Mouse (Mus musculus) embryo, embryonic 10.5 days (tissue): ENCODE measurements around the gene Gria1.

Experiments
- DNase-seq: peaks from one replicate; pipeline ENCODE4 v3.0.0-alpha.2; 2015; ENCODE audit warnings: low spot score

Gria1 gene

GRCm38 (mm10) chr11:57011024-57011690, at the start of gene Gria1:
TSS of gene Gria1 (plus strand) at chr11:57011387.
- DNase-seq: no peak

DNA sequence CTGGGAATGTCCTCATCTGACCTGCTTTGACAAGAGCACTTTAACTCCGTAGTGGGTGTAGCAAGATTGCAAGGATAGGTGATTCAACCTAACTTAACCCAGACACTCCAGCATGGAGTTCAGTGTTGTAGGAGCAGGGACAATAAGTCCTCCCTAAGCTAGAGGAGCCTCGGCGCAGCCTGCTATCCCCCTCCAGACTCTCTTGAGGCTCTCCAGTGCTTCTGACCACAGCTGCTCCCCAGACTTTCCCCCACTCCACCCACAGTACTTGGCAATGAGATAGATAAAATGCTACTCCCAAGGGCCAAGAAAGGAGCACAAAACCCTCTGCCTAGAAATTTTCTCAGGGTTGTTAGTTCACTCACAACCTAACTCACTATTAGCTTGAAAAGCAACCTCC, 49.4 kb upstream of the Gria1 start:
- DNase-seq: no peak

DNA sequence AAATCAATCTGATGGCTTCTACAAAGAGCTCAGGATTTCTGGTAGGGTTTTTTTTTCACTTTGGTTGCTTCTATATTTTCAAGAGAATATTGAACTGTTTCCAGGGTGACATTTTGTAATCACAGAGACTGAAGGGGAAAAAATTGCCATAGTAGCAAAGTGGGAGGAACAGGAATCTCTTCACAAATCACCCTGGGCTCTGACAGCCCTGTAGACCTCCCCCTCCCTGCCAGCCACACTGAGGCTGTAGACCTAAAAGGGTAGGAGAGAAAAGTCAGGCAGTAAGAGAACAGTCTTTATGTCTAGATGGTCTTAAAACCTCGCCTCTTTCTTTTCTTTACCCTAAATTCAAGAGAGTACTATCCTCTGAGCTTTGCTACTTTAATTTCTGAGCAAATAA, 38.4 kb upstream of the Gria1 start:
- peak; percentile 9 for DNase-seq

- no peak for DNase-seq
Observed at GRCm38 (mm10) chr11:56984321-56985000, 26.7 kb upstream of the Gria1 start.

- no peak for DNase-seq
Observed at GRCm38 (mm10) chr11:56985457-56985856, 25.7 kb upstream of the Gria1 start.

- no peak for DNase-seq
Observed at GRCm38 (mm10) chr11:56999601-57000001, 11.6 kb upstream of the Gria1 start.

DNA sequence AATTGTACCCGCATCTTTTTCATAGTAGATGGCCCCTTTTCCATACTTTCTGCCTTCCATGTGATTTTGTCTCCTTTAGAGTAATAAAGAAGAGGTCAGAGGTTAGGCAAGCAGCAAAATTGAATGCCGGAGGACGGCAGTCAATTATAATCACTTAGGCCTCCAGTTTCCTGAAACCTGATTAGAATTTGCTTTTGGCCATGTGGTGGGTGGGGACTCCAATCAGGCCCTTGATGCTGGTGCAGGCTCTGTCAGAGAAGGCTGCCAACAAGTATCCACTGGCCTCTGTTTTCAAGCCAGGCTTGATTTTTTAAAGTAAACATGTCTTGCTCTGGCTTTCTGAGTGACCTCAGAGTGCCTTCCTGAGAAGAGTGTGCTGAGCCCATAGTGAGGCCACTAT, 6.6 kb upstream of the Gria1 start:
- DNase-seq: peak; percentile 35

DNA sequence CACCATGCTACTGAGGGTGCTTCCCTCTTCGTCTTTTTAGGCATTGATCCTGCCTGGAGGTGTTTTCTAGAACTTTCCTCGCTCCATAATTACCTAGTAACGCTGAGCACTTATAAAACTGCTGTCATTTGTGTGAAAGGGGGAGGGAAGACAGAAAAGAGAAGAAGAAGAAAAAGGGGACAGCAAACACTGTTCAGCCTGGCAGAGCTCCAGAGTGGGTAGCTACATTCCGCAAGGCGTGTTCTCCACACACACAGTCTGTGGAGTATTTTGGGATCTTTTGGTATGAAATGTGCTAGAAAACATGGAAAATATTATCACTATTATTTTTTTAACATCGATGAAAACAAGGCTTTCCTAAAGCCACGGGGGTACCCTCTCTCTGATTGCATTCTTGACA, 5.8 kb upstream of the Gria1 start:
- DNase-seq: no peak

DNA sequence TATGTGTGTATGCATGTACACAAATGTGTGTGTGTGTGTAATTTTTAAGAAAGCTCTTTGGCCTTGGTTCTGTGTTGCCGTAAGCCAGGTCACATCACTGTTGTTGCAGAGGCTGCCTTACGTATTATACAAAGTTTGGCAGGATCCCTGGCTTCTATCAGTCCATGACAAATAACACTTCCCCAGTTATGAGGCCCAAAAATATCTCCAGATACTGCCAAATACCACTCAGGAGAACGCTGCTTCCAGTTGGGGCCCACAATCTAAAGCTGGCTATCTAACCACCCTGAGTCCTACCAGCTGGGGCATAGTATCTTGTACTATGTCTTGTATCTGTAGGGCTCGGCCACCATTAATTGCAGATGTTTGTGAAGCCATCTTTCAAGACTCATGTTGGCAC, 3.4 kb upstream of the Gria1 start:
- DNase-seq: no peak

- DNase-seq: no peak
Observed at GRCm38 (mm10) chr11:57010611-57011010, 576 bp upstream of the Gria1 start.

- peak; percentile 59 for DNase-seq
Observed at GRCm38 (mm10) chr11:57011691-57012039, 478 bp downstream of the Gria1 start.

DNA sequence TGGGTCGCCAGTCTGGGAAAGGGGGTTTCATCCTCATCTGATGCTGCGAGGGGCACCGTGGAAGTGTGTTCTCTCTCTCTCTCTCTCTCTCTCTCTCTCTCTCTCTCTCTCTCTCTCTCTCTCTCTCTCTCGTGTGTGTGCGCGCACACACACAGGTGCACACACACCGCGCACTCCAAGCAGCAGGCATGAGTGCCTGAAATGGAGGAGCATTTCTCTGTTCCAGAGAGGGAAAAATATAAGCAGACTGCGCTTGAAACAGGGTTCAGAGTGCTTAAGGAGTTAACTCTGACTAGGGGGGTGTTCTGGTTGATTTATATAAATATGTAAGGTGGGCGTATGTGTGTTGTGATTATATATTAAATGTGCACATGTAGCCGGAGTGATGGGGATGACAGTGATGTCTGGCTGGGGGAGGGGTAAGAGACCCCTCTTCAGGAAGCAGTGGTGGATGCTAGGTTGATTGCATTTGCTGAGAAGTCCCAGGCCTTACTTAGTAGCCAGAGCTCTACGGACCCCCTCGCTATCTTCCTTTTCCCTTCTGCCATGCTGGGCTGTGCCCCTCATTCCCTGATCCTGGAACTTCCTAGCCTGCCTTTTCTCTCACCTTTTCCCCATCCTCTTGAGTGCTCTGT, 1.2 kb downstream of the Gria1 start:
- no peak for DNase-seq

- no peak for DNase-seq
Observed at GRCm38 (mm10) chr11:57013464-57014190, 2.4 kb downstream of the Gria1 start.

DNA sequence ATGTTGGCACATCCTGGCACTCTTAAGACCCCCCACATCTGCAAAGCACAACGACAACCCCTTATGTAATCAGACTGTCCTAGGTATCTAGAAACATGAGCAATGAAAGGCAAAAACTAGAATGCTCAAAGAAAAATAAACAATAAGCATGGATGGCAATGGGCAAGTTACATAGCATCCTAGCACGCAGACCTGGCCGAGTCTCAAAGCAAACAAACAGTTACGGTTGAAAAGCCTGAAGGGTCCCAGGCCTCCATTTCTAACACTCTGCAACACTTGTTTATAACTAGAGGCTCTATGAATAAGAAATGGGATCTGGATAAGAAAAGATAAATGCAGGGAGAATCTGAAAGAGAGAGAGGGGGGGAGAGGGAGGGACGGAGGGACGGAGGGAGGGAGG, 3.2 kb downstream of the Gria1 start:
- no peak for DNase-seq

GRCm38 (mm10) chr11:57018536-57018935, 7.3 kb downstream of the Gria1 start:
- DNase-seq: no peak

- no peak for DNase-seq
Observed at GRCm38 (mm10) chr11:57022400-57022799, 11.2 kb downstream of the Gria1 start.

- DNase-seq: no peak
Observed at GRCm38 (mm10) chr11:57030448-57030847, 19.3 kb downstream of the Gria1 start.

DNA sequence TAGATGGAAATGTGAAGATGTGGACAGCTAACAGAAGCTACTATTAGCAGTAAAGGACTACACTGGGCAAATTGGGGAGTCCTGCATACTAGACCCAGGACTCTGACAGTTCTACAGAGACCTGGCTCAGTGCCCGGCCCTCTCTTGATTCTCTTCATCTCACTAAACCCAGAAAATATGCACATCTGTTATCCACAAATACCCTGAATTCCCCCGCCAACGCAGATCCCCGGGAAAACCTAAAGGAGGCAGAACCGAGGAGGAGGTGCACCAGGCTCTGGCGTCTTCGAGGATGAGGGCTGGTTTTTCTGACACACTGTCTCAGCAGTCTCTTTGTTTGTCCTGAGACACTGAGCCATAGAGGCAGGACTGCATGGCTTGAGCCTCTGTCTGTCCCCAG, 27.6 kb downstream of the Gria1 start:
- DNase-seq: no peak

- no peak for DNase-seq
Observed at GRCm38 (mm10) chr11:57039306-57039705, 28.1 kb downstream of the Gria1 start.

GRCm38 (mm10) chr11:57042057-57042456, 30.9 kb downstream of the Gria1 start:
- no peak for DNase-seq

GRCm38 (mm10) chr11:57044146-57044545, 33.0 kb downstream of the Gria1 start:
- DNase-seq: no peak

DNA sequence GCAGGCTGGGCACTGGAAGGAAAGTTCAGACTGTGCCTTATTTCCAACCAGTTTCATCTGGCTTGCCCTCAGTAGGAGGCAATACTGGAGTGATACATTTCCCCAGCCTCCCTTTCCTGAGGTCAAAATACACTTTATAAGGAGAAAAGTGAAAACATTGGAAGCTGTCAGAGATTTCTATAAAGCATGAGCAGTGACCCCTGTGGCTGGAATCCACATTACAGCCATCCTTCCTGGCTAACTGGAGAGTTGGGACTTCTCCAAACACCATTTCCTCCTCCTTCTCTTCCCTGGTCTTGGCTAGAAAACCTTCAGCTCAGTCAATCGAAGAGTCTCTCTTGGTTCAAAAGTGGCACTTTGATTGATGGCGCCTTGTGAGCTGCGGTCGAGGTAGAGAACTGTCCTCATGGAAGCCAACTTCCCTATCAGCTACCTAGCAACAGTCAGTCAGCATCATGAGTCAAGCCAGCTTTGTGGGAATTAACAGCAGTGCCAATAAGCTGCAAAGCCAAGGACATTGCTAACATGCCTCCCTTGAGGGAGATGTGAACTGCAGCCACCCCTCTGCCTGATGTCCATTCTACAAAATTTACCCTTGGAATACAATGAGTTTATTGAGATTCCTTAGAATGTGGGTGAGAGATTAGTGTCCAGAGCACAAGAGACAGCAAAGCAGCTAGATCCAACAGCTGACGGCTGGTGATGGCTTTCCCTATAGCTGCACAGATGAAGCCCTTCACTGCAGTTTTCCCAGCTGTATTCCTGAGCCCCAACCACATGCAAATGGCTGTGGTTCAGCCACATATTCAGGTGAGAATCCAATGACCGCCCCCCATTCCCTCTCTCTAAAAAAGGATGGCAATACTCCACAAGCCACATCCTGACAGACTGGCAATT, 40.7 kb downstream of the Gria1 start:
- peak; percentile 33 for DNase-seq
